Mouse (Mus musculus): Measurements from ENCODE around the gene Olfr15. TPM values are rescaled to one million over a fixed set of nuclear protein-coding genes. Genes with fewer than 3 reads are reported as not detected.

Olfr15 gene
- polyA plus RNA-seq, 1 experiment = not detected

DNA sequence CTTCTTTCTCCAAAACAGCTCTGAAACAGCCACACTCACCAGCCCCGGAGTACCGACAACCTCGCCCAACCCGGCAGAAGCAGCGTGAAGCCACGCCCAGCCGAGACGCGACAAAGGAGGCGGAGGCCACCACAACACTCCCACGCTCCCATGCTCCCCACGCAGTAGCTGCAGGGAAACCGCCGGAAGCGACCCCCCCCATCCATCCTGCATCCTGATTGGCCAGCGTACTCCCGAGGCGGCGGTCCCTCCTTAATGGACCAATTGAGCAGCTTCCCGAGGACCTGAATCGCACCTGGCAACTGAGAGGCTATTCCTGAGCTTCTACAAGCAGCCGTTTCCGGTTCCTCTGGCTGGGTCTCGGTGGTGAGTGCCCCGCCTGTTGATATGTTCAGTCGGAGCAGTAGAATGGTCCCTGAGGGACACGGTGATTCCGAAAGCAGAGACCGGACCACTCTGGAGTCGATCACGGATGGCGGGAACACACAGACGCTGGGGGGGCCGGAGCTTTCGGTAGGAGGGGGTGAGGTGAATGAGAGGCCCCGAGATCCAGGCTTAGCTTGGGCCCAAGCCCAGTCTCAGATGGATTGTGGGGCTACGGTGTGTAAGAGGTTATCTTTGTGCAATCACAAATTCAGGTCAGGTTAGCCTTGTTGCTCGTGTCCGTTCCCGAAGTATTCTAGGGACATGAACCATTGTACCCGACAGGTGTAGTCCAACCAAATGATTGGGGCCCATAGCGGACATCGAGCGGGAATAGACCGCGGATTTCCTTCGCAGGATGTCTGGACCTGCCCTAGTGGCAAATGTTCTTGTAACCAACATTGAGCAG is 41.8 kb downstream of the Olfr15 start, which contains the start of gene Naa60:
TSS of gene Naa60 (plus strand) at position 160 of the 832 bp plus-strand sequence.
- DNase-seq (ENCODE audit: low read depth) = no peak

DNA sequence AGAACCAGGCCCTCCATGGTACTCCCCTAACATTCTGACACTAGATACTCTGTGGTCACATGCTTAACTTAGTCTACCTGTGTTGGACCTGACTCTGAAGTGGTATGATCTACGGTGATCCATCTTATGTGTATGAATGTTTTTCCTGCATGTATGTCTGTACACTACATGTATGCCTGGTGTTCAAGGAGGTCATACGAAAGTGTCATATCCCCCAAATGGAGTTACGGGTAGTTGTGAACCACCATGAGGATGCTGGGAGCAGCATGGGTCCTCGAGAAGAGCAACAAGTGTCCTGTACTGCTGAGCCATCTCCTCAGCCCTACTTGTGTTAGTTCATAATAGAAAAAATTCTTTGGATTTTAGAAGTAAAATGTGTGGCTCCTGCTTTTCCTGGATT is 45.7 kb downstream of the Olfr15 start:
- DNase-seq (ENCODE audit: low read depth) = no peak

DNA sequence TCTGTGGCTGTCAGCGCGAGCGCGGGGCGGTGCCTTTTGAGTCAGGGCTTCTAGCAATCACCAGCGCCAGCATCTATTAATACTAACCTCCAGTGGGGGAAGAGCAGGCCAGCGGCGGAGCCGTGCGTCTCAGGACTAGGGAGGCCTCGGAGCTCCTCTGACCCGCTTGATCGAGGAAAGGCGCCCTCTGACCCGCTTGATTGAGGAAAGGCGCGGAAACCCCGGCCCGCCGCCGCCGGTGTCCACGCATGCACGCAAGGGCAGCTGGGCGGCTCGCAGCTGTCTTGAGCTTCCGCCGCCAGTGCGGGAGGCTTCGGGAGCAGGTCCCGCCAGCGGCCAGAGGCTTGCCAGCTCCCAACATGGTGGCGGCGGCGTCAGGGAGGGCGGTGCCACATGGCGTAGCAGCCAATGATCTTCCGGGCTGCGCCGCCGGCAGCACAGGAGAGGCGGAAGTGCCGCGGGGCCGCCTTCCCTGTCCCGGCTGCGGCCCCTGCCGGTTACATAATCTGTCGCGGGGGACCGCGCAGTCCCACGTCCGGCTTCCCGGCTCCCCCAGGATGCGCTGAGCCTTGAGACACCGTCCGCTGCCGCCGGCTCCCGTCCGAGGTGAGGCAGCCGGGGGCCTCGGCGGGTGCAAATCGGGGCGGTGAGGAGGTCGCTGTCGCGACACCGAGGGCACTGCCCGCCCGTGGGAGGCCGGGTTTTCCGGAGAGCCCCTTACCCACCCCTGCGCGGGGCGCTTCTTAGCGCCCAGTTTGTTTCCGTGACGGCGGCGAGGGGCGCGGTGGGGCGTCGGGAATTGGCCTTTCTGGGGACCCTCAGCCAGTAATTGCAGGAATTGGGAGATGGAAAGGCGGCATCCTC is 53.8 kb downstream of the Olfr15 start, which contains the start of the genes Zfp597 and Gm20695:
TSS of gene Zfp597 (minus strand) at position 361 of the 864 bp plus-strand sequence.
TSS of gene Gm20695 (plus strand) at position 448 of the 864 bp plus-strand sequence.
- no peak for DNase-seq (ENCODE audit: low read depth)

- DNase-seq (ENCODE audit: low read depth) = no peak
Measured at GRCm38 (mm10) chr16:3885065-3885670, 54.5 kb downstream of the Olfr15 start.

- DNase-seq (ENCODE audit: low read depth) = no peak
Measured at GRCm38 (mm10) chr16:3891621-3892295, 61.1 kb downstream of the Olfr15 start.

GRCm38 (mm10) chr16:3893739-3894138 is 63.1 kb downstream of the Olfr15 start:
- DNase-seq (ENCODE audit: low read depth) = no peak

Other genes with a start within 250 kb of the Olfr15 start
- gene Olfr161, start 239.8 kb upstream of the Olfr15 start, polyA plus RNA-seq (2012; rRNA removed) = not detected in 2 replicates
- gene Mefv, start 112.8 kb upstream of the Olfr15 start, polyA plus RNA-seq (2012; rRNA removed) = 0.14 and 0.24 TPM in 2 replicates
- gene Zfp263, start 86.8 kb upstream of the Olfr15 start, polyA plus RNA-seq (2012; rRNA removed) = 9.7 and 10.2 TPM in 2 replicates
- gene Zfp174, start 16.4 kb downstream of the Olfr15 start, polyA plus RNA-seq (2012; rRNA removed) = 1.7 and 2.0 TPM in 2 replicates
- gene Naa60, start 41.5 kb downstream of the Olfr15 start, polyA plus RNA-seq (2012; rRNA removed) = 64.2 and 69.8 TPM in 2 replicates
- 2.5 and 3.0 TPM in 2 replicates for gene Zfp597, start 53.7 kb downstream of the Olfr15 start, polyA plus RNA-seq (2012; rRNA removed)
- 0.16 and 0.25 TPM in 2 replicates for gene Gm20695, start 53.8 kb downstream of the Olfr15 start, polyA plus RNA-seq (2012; rRNA removed)
- gene 1700037C18Rik, start 77.8 kb downstream of the Olfr15 start, polyA plus RNA-seq (2012; rRNA removed) = 13.5 and 16.2 TPM in 2 replicates
- 5.4 and 6.8 TPM in 2 replicates for gene Cluap1, start 77.9 kb downstream of the Olfr15 start, polyA plus RNA-seq (2012; rRNA removed)
- 0.86 and 1.6 TPM in 2 replicates for gene Nlrc3, start 145.8 kb downstream of the Olfr15 start, polyA plus RNA-seq (2012; rRNA removed)
- 17.5 and 18.2 TPM in 2 replicates for gene Slx4, start 172.9 kb downstream of the Olfr15 start, polyA plus RNA-seq (2012; rRNA removed)
- 0.27 and 0.38 TPM in 2 replicates for gene Dnase1, start 206.1 kb downstream of the Olfr15 start, polyA plus RNA-seq (2012; rRNA removed)
- 90.6 and 105 TPM in 2 replicates for gene Trap1, start 246.9 kb downstream of the Olfr15 start, polyA plus RNA-seq (2012; rRNA removed)